Comparison of ENCODE assay signal across 8 mouse cellular contexts in genomic region chr4:83570569-83570968, GRCm38 (mm10). TPM values are rescaled to one million over a fixed set of nuclear protein-coding genes. Genes with fewer than 3 reads are reported as not detected.
DNase-seq lines count a peak whose midpoint lies in the region; ATAC-seq and TF ChIP-seq lines count a peak whose summit lies in the region.

No protein-coding gene starts in this region.

- no peak overlapping the region for H3K9ac ChIP-seq in midbrain, embryonic 13.5 days (replicated peaks)
- H3K9ac ChIP-seq in heart, embryonic 11.5 days (ENCODE audit: low read depth, low read length) = no peak overlapping the region

- H3K4me2 ChIP-seq in midbrain, embryonic 13.5 days (replicated peaks) = no peak overlapping the region
- H3K4me2 ChIP-seq in heart, embryonic 11.5 days = no peak overlapping the region

- H3K9me3 ChIP-seq in midbrain, embryonic 13.5 days = no peaks in the 10 kb centered on the region
- H3K9me3 ChIP-seq in heart, embryonic 11.5 days (replicated peaks; ENCODE audit: control insufficient read depth, low read length) = no peaks in the 10 kb centered on the region

- H3K4me1 ChIP-seq in midbrain, embryonic 13.5 days (replicated peaks) = no peaks in the 10 kb centered on the region; the same call in 1 of the 2 replicates
- 0 out of 2 replicates have a peak, but pooled peaks cover 4% of the 10 kb centered on the region for H3K4me1 ChIP-seq in heart, embryonic 11.5 days (ENCODE audit: control insufficient read depth, insufficient read depth, low read length)

- no peak overlapping the region for H3K4me3 ChIP-seq in layer of hippocampus, adult 2 months
- no peak overlapping the region for H3K4me3 ChIP-seq in midbrain, embryonic 13.5 days (replicated peaks)
- H3K4me3 ChIP-seq in heart, embryonic 11.5 days (ENCODE audit: low read depth, low read length) = no peak overlapping the region

- peak; percentile 88 for TF ChIP-seq CTCF in layer of hippocampus, adult 2 months (conservative IDR thresholded peaks at IDR 0.05)

- DNase-seq in layer of hippocampus, adult 2 months (ENCODE audit: low spot score in 2 of 2) = no peak
- DNase-seq in layer of hippocampus, postnatal 10 days (ENCODE audit: low spot score in 2 of 2) = no peak
- peak; percentile 66 for DNase-seq in MEL-GATA-1-ER (ENCODE audit: extremely low read depth, low read depth)
- DNase-seq in gastrocnemius, adult 8-10 months (ENCODE audit: low spot score in 2 of 2) = no peak
- no peak for DNase-seq in thymus, adult 18-20 months

- H3K27me3 ChIP-seq in midbrain, embryonic 13.5 days = no peaks in the 10 kb centered on the region
- no peaks in the 10 kb centered on the region for H3K27me3 ChIP-seq in heart, embryonic 11.5 days (ENCODE audit: control insufficient read depth, insufficient read depth, low read length)

- WGBS in midbrain, embryonic 13.5 days = 68% methylated on average over 6 of the region's 6 CpGs
- WGBS in heart, embryonic 11.5 days (ENCODE audit: insufficient replicate concordance) = 61% methylated on average over 6 of the region's 6 CpGs

- H3K36me3 ChIP-seq in midbrain, embryonic 13.5 days = no peaks in the 10 kb centered on the region
- H3K36me3 ChIP-seq in heart, embryonic 11.5 days (ENCODE audit: control insufficient read depth, insufficient read depth, low read length) = no peaks in the 10 kb centered on the region

- H3K27ac ChIP-seq in layer of hippocampus, adult 2 months = no peak overlapping the region
- H3K27ac ChIP-seq in midbrain, embryonic 13.5 days = no peak overlapping the region
- H3K27ac ChIP-seq in heart, embryonic 11.5 days (ENCODE audit: low read depth, low read length) = no peak overlapping the region

- peak; percentile 71 for ATAC-seq in erythroblast, adult 5-6 weeks (replicated peaks; ENCODE audit: low FRiP score, poor library complexity, severe bottlenecking)
- ATAC-seq in midbrain, embryonic 13.5 days = peak; percentile 60
- no peak for ATAC-seq in heart, embryonic 11.5 days (replicated peaks; ENCODE audit: insufficient number of reproducible peaks, low FRiP score, low TSS enrichment)

RNA-seq across cellular contexts. Expression of gene Ccdc171, which starts 45.2 kb away (rescaled TPM):
- 1 to 10 TPM; 4.1 to 5.1 TPM for total RNA-seq in layer of hippocampus, adult 2 months (2021)
- total RNA-seq in layer of hippocampus, postnatal 10 days (2021) = 1 to 10 TPM; 3.1 to 3.9 TPM
- 1.5 and 5.8 TPM in 2 replicates for total RNA-seq in erythroblast, adult 5-6 weeks (2015; ENCODE audit: low replicate concordance)
- 1.8 and 3.2 TPM in 2 replicates for total RNA-seq in erythroblast, adult 5-6 weeks (2017; ENCODE audit: low replicate concordance)
- polyA plus RNA-seq in midbrain, embryonic 13.5 days (2015; fragmentation: Nextera tagmentation; extraction: Ambion mirVana) = 4.1 and 5.6 TPM in 2 replicates
- under 1 TPM; 0.29 to 0.61 (median 0.40) TPM for total RNA-seq in gastrocnemius, adult 8-10 months (2022)
- polyA plus RNA-seq in heart, embryonic 11.5 days (2014; fragmentation: Nextera tagmentation; extraction: Ambion mirVana) = 2.5 and 4.9 TPM in 2 replicates
